Mouse (Mus musculus) ES-E14 (cell line): ENCODE measurements around the gene Fndc3b. TPM values are rescaled to one million over a fixed set of nuclear protein-coding genes. Genes with fewer than 3 reads are reported as not detected.

Source experiments
- DNase-seq: peaks from one replicate; pipeline ENCODE4 v3.0.0-alpha.2; 2013; ENCODE audit warnings: low read depth, low spot score
- H3K27ac ChIP-seq: 2 replicates; pipeline ENCODE4 v1.5.1; 2012; ENCODE audit warnings: low read depth, mild to moderate bottlenecking, low read length, moderate library complexity, mixed read lengths; ENCODE audit not compliant: poor library complexity, insufficient read depth, severe bottlenecking
- H3K36me3 ChIP-seq: 2 replicates; pipeline ENCODE4 v1.6.1; 2012; ENCODE audit warnings: mild to moderate bottlenecking, low read length, moderate library complexity, mixed read lengths; ENCODE audit not compliant: control insufficient read depth, poor library complexity, insufficient read depth, severe bottlenecking
- H3K4me1 ChIP-seq, 2 experiments: fragments of 150-350 bp in 1 of 2; sonication (generic) in 1 of 2; 2 replicates each; pipeline ENCODE4 v1.6.1; 2012; ENCODE audit warnings: low read length in 2 of 2, mild to moderate bottlenecking in 1 of 2, mixed read lengths in 1 of 2; ENCODE audit not compliant: control insufficient read depth in 2 of 2, insufficient read depth in 2 of 2, poor library complexity in 1 of 2
- H3K4me3 ChIP-seq, 2 experiments: fragments of 150-350 bp in 1 of 2; sonication (generic) in 1 of 2; 2 replicates each; pipeline ENCODE4 v1.5.1; 2012; ENCODE audit warnings: low read length in 2 of 2, low read depth in 1 of 2, mild to moderate bottlenecking in 1 of 2, mixed read lengths in 1 of 2; ENCODE audit not compliant: insufficient read depth in 1 of 2, poor library complexity in 1 of 2, severe bottlenecking in 1 of 2
- H3K9ac ChIP-seq: 2 replicates; pipeline ENCODE4 v1.6.1; 2012; ENCODE audit warnings: low read depth, mild to moderate bottlenecking, low read length, mixed read lengths; ENCODE audit not compliant: poor library complexity, insufficient read depth, severe bottlenecking
- H3K9me3 ChIP-seq: fragments of 150-350 bp; sonication (generic); 2 replicates; pipeline ENCODE4 v1.6.1; 2012; ENCODE audit warnings: low read depth, mild to moderate bottlenecking, low read length; ENCODE audit not compliant: control insufficient read depth, insufficient read depth
- CHD2 ChIP-seq: IDR thresholded peaks from 2 replicates; pipeline ENCODE4 v1.6.1; 2014; ENCODE audit warnings: mild to moderate bottlenecking, low read depth, low read length, inconsistent platforms
- HCFC1 ChIP-seq: IDR thresholded peaks from 2 replicates; pipeline ENCODE4 v1.6.1; 2012; ENCODE audit warnings: low read length, inconsistent platforms, borderline replicate concordance; ENCODE audit not compliant: insufficient read depth
- MAFK ChIP-seq: IDR thresholded peaks from 2 replicates; pipeline ENCODE4 v1.6.1; 2014; ENCODE audit warnings: mild to moderate bottlenecking, low read depth, low read length, inconsistent platforms; ENCODE audit not compliant: insufficient read depth
- ZC3H11A ChIP-seq: IDR thresholded peaks from 2 replicates; pipeline ENCODE4 v1.6.1; 2012; ENCODE audit warnings: low read depth, mild to moderate bottlenecking, inconsistent platforms, low read length, borderline replicate concordance
- ZNF384 ChIP-seq: IDR thresholded peaks from 2 replicates; pipeline ENCODE4 v1.6.1; 2012; ENCODE audit warnings: low read depth, low read length, inconsistent platforms
- in situ Hi-C, 2 experiments: fragments of 600-800 bp; cut with MboI; formaldehyde crosslinking; loops; one replicate each; pipeline ENCODE4 v1.15.1; 2025; ENCODE audit warnings: low sequenced_read_pairs in 2 of 2, inconsistent platforms in 1 of 2; ENCODE audit not compliant: unreplicated experiment in 2 of 2
- total RNA-seq: library from RNA; depleted of rRNA; stranded (reverse); fragments of 300-350 nt; gene quantifications from 2 replicates; pipeline ENCODE4 v1.2.3, GENCODE M21; 2012

Gene Fndc3b
- total RNA-seq, 1 experiment: 16.6 TPM

GRCm38 (mm10) chr3:27489550-27489949 is 221.6 kb downstream of the Fndc3b start:
- DNase-seq: no peak
- in situ Hi-C loops: no loop called here
- TF ChIP-seq ZNF384 (no peak), HCFC1 (no peak), ZC3H11A (no peak), MAFK (no peak), CHD2 (no peak)
- Histone ChIP-seq H3K9me3 (no peaks in the 10 kb centered on the region), H3K4me3 (no peak overlapping the region), H3K9ac (no peak overlapping the region), H3K27ac (no peak overlapping the region), H3K36me3 (peaks cover 10% of the 10 kb centered on the region; the same call in 1 of the 2 replicates), H3K4me1 (no peaks in the 10 kb centered on the region)

GRCm38 (mm10) chr3:27485141-27485540 is 226.0 kb downstream of the Fndc3b start:
- Histone ChIP-seq H3K9me3 (no peaks in the 10 kb centered on the region), H3K4me1 (no peaks in the 10 kb centered on the region), H3K27ac (no peak overlapping the region), H3K9ac (no peak overlapping the region), H3K36me3 (peaks cover 4% of the 10 kb centered on the region; the same call in 1 of the 2 replicates), H3K4me3 (no peak overlapping the region)
- in situ Hi-C loops: no loop called here
- TF ChIP-seq MAFK: no peak
- TF ChIP-seq ZNF384: no peak
- TF ChIP-seq CHD2: no peak
- TF ChIP-seq HCFC1: no peak
- no peak for DNase-seq

GRCm38 (mm10) chr3:27484698-27485097 is 226.4 kb downstream of the Fndc3b start:
- in situ Hi-C loops: no loop called here
- H3K9ac ChIP-seq: no peak overlapping the region
- no peak overlapping the region for H3K27ac ChIP-seq
- TF ChIP-seq CHD2 (no peak), MAFK (no peak), ZNF384 (no peak), HCFC1 (no peak)
- no peaks in the 10 kb centered on the region for H3K4me1 ChIP-seq
- DNase-seq: no peak
- peaks cover 4% of the 10 kb centered on the region; the same call in 1 of the 2 replicates for H3K36me3 ChIP-seq
- H3K9me3 ChIP-seq: no peaks in the 10 kb centered on the region
- H3K4me3 ChIP-seq: no peak overlapping the region

GRCm38 (mm10) chr3:27483762-27484161 is 227.3 kb downstream of the Fndc3b start:
- no peak overlapping the region for H3K4me3 ChIP-seq
- DNase-seq: no peak
- in situ Hi-C loops: no loop called here
- no peaks in the 10 kb centered on the region for H3K9me3 ChIP-seq
- TF ChIP-seq ZC3H11A (no peak), CHD2 (no peak), MAFK (no peak), HCFC1 (no peak), ZNF384 (no peak)
- no peak overlapping the region for H3K27ac ChIP-seq
- no peak overlapping the region for H3K9ac ChIP-seq
- H3K4me1 ChIP-seq: no peaks in the 10 kb centered on the region
- peaks cover 4% of the 10 kb centered on the region; the same call in 1 of the 2 replicates for H3K36me3 ChIP-seq

GRCm38 (mm10) chr3:27483321-27483720 is 227.8 kb downstream of the Fndc3b start:
- in situ Hi-C loops: no loop called here
- Histone ChIP-seq H3K9ac (no peak overlapping the region), H3K36me3 (peaks cover 4% of the 10 kb centered on the region; the same call in 1 of the 2 replicates), H3K27ac (no peak overlapping the region), H3K4me1 (no peaks in the 10 kb centered on the region), H3K4me3 (no peak overlapping the region), H3K9me3 (no peaks in the 10 kb centered on the region)
- TF ChIP-seq ZC3H11A (no peak), MAFK (no peak), CHD2 (no peak), HCFC1 (no peak), ZNF384 (no peak)
- no peak for DNase-seq
